Mouse (Mus musculus) limb, embryonic 15.5 days (tissue): Measurements from ENCODE around the gene Cst6. TPM values are rescaled to one million over a fixed set of nuclear protein-coding genes. Genes with fewer than 3 reads are reported as not detected.
"Not testable (repeated sequence)": the region's sequence is repeated elsewhere in the genome, so short reads cannot be mapped to it uniquely, and the experiment has no call there.

Source experiments
- ATAC-seq: fragments of 200-750 bp; cut with Nextera tagmentation; 2 replicates; pipeline ENCODE4 v1.8.0; 2017; ENCODE audit warnings: low read depth, moderate TSS enrichment; ENCODE audit not compliant: insufficient number of reproducible peaks, low FRiP score, low TSS enrichment
- H3K27ac ChIP-seq: fragments of 300-500 bp; sonication (generic); 2 replicates; pipeline ENCODE4 v1.5.1; 2015; ENCODE audit warnings: moderate library complexity, mild to moderate bottlenecking, inconsistent platforms
- H3K27me3 ChIP-seq: fragments of 300-500 bp; sonication (generic); 2 replicates; pipeline ENCODE4 v1.6.1; 2015; ENCODE audit warnings: inconsistent platforms
- H3K36me3 ChIP-seq: fragments of 300-500 bp; sonication (generic); 2 replicates; pipeline ENCODE4 v1.6.1; 2015; ENCODE audit warnings: inconsistent platforms
- H3K4me1 ChIP-seq: fragments of 300-500 bp; sonication (generic); 2 replicates; pipeline ENCODE4 v1.6.1; 2015; ENCODE audit warnings: inconsistent platforms
- H3K4me2 ChIP-seq: fragments of 300-500 bp; sonication (generic); 2 replicates; pipeline ENCODE4 v1.6.1; 2015; ENCODE audit warnings: mild to moderate bottlenecking, inconsistent platforms
- H3K4me3 ChIP-seq: fragments of 300-500 bp; sonication (generic); 2 replicates; pipeline ENCODE4 v1.5.1; 2015; ENCODE audit warnings: mild to moderate bottlenecking, inconsistent platforms
- H3K9ac ChIP-seq: fragments of 300-500 bp; sonication (generic); 2 replicates; pipeline ENCODE4 v1.6.1; 2015; ENCODE audit warnings: inconsistent platforms
- H3K9me3 ChIP-seq: fragments of 300-500 bp; sonication (generic); 2 replicates; pipeline ENCODE4 v1.6.1; 2016; ENCODE audit warnings: inconsistent platforms
- WGBS: fragments of 180-500 bp; shearing (Covaris S2); methylation state at CpG from one replicate; pipeline ENCODE4 v1.1.7; 2015; 5-methylcytosine and 5-hydroxymethylcytosine counted together
- polyA plus RNA-seq: library from polyadenylated mRNA; unstranded; fragments of >200 nt; fragmentation: Nextera tagmentation; extraction: Ambion mirVana; gene quantifications from 2 replicates; pipeline ENCODE4 v1.2.1, GENCODE M21; 2015

The Cst6 gene
- polyA plus RNA-seq: 40.0 and 50.9 TPM in 2 replicates

DNA sequence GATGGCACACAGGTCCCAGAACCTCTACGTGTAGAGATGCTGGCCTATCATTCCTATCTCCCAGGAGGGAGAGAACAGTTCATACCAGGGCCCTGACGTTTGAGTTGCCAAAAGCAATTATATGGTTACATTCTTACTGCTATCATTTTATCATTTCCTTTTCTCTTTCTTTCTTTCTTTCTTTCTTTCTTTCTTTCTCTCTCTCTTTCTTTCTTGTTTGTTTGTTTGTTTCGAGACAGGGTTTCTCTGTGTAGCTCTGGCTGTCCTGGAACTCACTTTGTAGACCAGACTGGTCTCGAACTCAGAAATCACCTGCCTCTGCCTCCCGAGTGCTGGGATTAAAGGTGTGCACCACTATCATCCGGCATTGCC is at the start of gene Cst6:
TSS of gene Cst6 (minus strand) at position 73 of the 372 bp plus-strand sequence.
- H3K9me3 ChIP-seq, H3K36me3 ChIP-seq, ATAC-seq, H3K27ac ChIP-seq: not testable (repeated sequence)
- Histone ChIP-seq H3K4me3 (peak within 1 kb of the TSS; percentile 37), H3K4me1 (peaks cover 15% of the 10 kb centered on the region), H3K4me2 (peak within 1 kb of the TSS; percentile 60), H3K9ac (0 out of 2 replicates have a peak within 1 kb of the TSS, but pooled peaks have one; percentile 20), H3K27me3 (peaks cover 13% of the 10 kb centered on the region; the same call in 1 of the 2 replicates)
- 64% methylated on average over 6 of the region's 6 CpGs for WGBS

DNA sequence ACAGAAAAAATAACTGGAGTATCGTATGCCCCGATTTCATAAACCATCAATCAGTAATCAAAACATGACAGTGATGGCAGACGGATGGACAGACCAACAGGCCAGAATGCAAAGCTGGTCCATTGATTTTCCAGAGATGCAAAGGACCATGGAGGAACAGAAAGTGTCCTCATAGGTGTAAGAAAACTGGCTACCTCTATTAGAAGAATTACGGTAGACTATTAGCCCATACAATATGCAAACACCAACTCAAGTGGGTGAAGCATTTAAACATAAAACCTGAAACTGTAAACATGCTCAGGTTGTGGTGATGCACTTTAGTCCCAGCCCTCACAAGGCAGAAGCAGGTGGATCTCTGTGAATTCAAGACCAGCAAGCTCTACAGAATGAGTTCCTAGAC is 46.0 kb upstream of the Cst6 start:
- Histone ChIP-seq H3K4me1 (peaks cover 6% of the 10 kb centered on the region), H3K27ac (no peak overlapping the region), H3K27me3 (no peaks in the 10 kb centered on the region), H3K9ac (no peak overlapping the region), H3K4me3 (no peak overlapping the region), H3K36me3 (no peaks in the 10 kb centered on the region), H3K9me3 (no peaks in the 10 kb centered on the region), H3K4me2 (no peak overlapping the region)
- ATAC-seq: no peak
- 73% methylated on average over 4 of the region's 4 CpGs for WGBS

DNA sequence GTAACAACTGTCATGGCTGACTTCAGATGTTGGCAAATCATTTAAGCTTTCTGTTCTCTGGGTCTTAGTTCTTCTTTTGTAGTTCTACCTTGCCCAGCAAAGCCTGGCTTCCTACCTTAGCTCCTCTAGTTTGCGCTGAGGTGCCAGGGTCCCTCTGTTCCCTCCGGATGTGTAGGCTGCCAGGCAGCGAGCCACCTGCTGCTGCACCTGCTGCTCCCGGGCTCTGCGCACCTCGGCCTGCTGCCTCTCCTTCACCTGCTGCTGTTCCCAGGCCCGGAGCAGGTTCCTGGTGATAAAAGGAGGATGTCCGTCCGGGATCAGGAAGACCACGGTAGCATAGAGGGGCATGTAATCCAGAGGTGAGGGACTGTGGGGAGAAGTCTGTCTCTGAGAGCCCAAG is 44.8 kb upstream of the Cst6 start:
- Histone ChIP-seq H3K9me3 (no peaks in the 10 kb centered on the region), H3K4me3 (no peak overlapping the region), H3K27ac (no peak overlapping the region), H3K4me2 (no peak overlapping the region), H3K27me3 (no peaks in the 10 kb centered on the region), H3K4me1 (peaks cover 18% of the 10 kb centered on the region), H3K36me3 (no peaks in the 10 kb centered on the region), H3K9ac (no peak overlapping the region)
- no peak for ATAC-seq
- 41% methylated on average over 10 of the region's 10 CpGs for WGBS

DNA sequence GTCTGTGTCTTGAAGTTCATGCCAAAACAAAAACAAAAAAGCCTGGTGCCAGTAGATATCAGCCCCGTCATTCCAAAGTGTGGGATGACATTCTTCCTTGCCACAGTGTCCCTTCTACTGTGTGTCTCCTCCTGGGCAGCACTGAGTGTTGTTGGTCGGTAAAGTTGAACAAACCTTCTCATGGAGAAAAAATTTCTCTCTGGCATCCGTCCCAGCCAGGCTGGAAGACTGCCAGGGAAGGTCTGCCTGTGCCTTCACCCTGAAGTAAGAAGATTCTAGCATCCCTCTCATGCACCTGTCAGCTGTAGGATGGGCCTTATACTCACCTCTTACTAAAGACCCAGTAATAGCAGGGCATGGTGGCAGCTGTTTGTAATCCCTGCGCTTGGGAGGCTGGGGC is 43.5 kb upstream of the Cst6 start:
- no peak overlapping the region for H3K9ac ChIP-seq
- no peak overlapping the region for H3K4me3 ChIP-seq
- H3K27ac ChIP-seq: no peak overlapping the region
- no peaks in the 10 kb centered on the region for H3K9me3 ChIP-seq
- no peaks in the 10 kb centered on the region for H3K27me3 ChIP-seq
- ATAC-seq: no peak
- no peaks in the 10 kb centered on the region for H3K36me3 ChIP-seq
- H3K4me1 ChIP-seq: peaks cover 18% of the 10 kb centered on the region
- no peak overlapping the region for H3K4me2 ChIP-seq
- 47% methylated on average over 4 of the region's 4 CpGs for WGBS

DNA sequence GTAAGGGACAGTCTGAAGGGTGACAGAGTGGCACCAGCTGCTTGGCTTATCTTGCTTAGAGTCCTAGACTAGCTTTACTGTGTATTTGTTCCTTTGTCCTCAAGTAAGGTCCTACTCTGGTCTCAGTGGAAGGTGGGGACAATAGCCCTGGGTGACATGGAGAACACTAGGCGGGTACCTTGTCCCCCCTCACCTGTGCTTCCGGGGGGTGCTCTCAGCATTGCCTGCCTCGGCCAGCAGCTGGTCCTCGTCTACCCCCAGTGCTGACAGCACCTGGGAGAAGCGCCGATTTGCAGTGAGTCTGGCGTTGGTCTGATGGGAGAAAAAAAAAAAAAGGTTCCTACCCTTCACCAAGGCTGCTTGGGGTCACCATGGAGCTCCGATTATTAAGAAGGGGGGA is 41.0 kb upstream of the Cst6 start:
- H3K9ac ChIP-seq: peak overlapping the region; percentile 24; the same call in 1 of the 2 replicates
- peak overlapping the region; percentile 91 for H3K27ac ChIP-seq
- H3K4me3 ChIP-seq: peak overlapping the region; percentile 99; the same call in 1 of the 2 replicates
- peaks cover 34% of the 10 kb centered on the region for H3K4me1 ChIP-seq
- no peaks in the 10 kb centered on the region for H3K9me3 ChIP-seq
- ATAC-seq: no peak
- H3K36me3 ChIP-seq: peaks cover 3% of the 10 kb centered on the region
- peak overlapping the region; percentile 82 for H3K4me2 ChIP-seq
- H3K27me3 ChIP-seq: no peaks in the 10 kb centered on the region
- 75% methylated on average over 8 of the region's 8 CpGs for WGBS

DNA sequence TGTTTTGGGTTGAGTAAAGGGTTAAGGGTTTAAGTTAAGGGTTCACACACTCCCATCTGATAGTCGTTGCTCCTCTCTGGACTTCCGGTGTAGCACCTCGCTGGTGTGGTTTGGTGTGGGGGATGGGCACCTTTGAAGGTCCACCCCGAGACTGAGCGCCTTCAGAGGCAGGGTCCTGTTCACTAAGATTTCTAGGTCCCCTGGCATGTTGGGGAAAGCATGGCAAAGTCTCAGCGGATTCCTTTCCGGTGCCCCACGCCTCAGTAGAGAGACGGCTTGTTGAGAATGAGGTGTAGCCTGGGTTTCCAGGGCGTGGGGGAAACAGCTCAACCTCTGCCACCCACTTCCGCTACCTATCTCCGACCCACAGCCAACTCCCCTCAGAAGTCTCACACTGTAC is 40.3 kb upstream of the Cst6 start:
- Histone ChIP-seq H3K36me3 (peaks cover 11% of the 10 kb centered on the region), H3K9me3 (no peaks in the 10 kb centered on the region), H3K27ac (peak overlapping the region; percentile 91), H3K27me3 (no peaks in the 10 kb centered on the region), H3K4me3 (peak overlapping the region; percentile 99), H3K4me2 (peak overlapping the region; percentile 82), H3K4me1 (peaks cover 34% of the 10 kb centered on the region), H3K9ac (peak overlapping the region; percentile 24)
- WGBS: 19% methylated on average over 12 of the region's 12 CpGs
- ATAC-seq: no peak

DNA sequence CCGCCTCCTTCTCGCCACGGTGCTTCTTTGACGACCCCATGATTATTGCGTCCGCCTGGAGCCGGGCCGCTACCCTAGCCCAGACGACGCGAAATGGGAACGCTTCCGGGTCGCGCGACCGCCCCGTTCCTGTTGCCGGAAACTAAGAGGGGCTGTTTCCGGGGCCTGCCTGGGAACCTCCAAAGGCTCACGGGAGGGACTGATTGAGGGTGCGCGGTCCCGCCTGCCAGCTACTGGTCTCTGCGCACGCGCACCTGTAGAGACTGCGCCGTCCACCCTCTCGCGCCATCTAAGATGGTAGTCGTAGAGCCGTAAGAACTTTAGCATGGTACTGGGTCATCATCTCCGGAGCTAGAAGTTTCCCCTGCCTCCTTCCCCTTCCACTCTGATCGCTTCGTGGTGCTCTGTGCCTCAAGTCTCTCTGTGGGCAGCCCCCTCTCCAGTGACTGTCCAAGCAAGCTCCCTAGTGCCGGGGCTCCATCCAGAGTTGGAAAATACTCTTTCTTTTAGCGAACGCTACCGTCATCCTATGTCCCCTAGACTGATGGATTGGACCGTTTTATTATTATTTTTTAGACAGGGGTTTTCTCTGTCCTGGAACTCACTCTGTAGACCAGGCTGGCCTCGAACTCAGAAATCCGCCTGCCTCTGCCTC is 39.3 kb upstream of the Cst6 start, which contains the start of gene Sart1:
TSS of gene Sart1 (minus strand) at position 116 of the 655 bp plus-strand sequence.
- H3K4me3 ChIP-seq: peak within 1 kb of the TSS; percentile 99
- peaks cover 34% of the 10 kb centered on the region for H3K4me1 ChIP-seq
- no peaks in the 10 kb centered on the region for H3K9me3 ChIP-seq
- 1% methylated on average over 43 of the region's 43 CpGs for WGBS
- ATAC-seq: peak; percentile 94
- no peaks in the 10 kb centered on the region for H3K27me3 ChIP-seq
- H3K4me2 ChIP-seq: peak within 1 kb of the TSS; percentile 82
- peaks cover 20% of the 10 kb centered on the region for H3K36me3 ChIP-seq
- peak within 1 kb of the TSS; percentile 91 for H3K27ac ChIP-seq
- H3K9ac ChIP-seq: peak within 1 kb of the TSS; percentile 99

DNA sequence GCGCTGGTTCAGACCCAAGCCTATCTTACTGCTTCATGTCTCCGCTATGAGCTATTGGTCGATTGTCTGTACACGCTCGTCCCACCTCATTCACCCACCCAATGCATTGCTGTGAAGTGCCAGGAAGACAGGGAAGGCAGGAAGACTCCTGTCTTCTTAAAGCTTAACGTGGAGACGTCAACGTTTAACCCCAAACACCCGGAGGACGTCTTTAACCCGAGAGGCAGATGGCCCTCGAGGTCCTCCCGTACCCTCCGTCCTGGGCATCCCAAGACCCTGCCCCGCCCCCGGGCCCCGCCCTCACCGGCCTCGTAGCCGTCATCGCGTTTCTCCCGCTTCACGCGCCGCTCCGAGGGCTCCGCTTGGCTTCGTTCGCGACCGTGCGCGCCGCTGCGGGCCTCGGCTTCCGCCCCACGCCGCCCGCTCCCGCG is 38.7 kb upstream of the Cst6 start:
- Histone ChIP-seq H3K9ac (peak overlapping the region; percentile 99), H3K4me1 (peaks cover 34% of the 10 kb centered on the region), H3K36me3 (peaks cover 27% of the 10 kb centered on the region), H3K27ac (peak overlapping the region; percentile 84), H3K4me2 (peak overlapping the region; percentile 82), H3K27me3 (no peaks in the 10 kb centered on the region), H3K4me3 (peak overlapping the region; percentile 99), H3K9me3 (no peaks in the 10 kb centered on the region)
- ATAC-seq: no peak
- WGBS: under 1% methylated on average over 40 of the region's 43 CpGs

DNA sequence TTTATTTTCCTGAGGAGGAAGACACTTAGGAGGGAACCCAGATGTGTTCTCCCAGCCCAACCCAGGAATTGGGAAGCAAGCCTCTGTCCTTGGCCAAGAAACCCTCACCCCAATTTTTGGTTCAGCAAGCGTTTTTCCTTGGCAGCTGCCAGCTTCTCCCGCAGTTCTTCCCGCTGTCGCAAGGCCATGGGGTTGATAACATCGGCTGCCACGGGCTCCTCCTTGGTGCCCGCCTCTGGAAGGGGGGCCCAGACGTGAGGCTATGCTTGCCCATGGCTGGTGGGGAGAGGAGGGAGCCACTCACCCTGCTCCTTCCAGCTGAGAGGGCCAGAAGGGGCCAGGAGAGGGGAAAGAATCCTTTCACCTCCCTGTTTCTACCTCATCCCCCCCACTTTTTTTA is 35.3 kb upstream of the Cst6 start:
- Histone ChIP-seq H3K4me1 (peaks cover 22% of the 10 kb centered on the region), H3K36me3 (peaks cover 60% of the 10 kb centered on the region)
- 93% methylated on average over 8 of the region's 8 CpGs for WGBS

DNA sequence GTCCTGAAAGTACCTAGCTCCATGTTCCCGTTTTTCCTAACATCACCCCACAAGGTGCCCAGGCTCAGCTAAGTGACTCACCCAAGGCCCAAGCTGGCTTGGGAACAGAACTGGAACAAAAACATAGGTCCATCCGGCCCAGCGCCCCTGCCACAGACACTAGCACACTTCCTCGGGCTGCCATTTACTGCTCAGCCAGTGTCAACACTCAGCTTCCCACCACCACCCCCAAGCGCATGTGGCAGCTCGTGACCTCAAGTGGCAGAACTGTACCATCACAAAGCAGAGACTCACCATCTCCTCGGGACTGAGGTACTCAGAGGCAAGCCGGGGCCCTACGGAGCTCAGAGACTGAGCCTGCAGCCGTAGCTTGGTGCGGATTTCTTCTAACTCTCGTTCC is 34.0 kb upstream of the Cst6 start:
- ATAC-seq: no peak
- Histone ChIP-seq H3K4me2 (no peak overlapping the region), H3K27me3 (no peaks in the 10 kb centered on the region), H3K9ac (no peak overlapping the region), H3K27ac (no peak overlapping the region), H3K4me3 (no peak overlapping the region), H3K36me3 (peaks cover 74% of the 10 kb centered on the region), H3K4me1 (peaks cover 16% of the 10 kb centered on the region), H3K9me3 (no peaks in the 10 kb centered on the region)
- WGBS: 84% methylated on average over 12 of the region's 12 CpGs

More for the DNA sequence above, 35.3 kb upstream of the Cst6 start:
- H3K9me3 ChIP-seq: no peaks in the 10 kb centered on the region
- H3K27me3 ChIP-seq: no peaks in the 10 kb centered on the region
- H3K4me3 ChIP-seq: no peak overlapping the region
- ATAC-seq: no peak
- H3K9ac ChIP-seq: no peak overlapping the region
- no peak overlapping the region for H3K4me2 ChIP-seq
- H3K27ac ChIP-seq: no peak overlapping the region

DNA sequence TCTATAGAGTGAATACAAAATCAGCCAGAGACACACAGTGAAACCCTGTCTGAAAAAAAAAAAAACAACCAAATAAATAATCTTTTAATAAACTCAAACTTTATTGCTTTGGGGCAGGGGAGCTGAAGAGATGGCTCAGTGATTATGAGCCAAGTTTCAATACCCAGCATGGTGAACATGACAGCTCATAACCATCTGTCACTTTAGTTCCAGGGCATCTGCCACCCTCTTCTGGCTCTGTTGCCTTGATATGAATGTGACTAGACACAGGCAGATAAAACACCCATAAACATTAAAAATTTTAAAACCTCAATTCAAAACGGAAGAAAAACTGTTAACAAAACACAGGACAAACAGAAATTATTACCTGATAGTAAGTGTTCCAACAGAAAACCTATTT is 28.1 kb upstream of the Cst6 start:
- Histone ChIP-seq H3K4me3 (no peak overlapping the region), H3K9me3 (no peaks in the 10 kb centered on the region), H3K9ac (no peak overlapping the region), H3K4me2 (no peak overlapping the region), H3K36me3 (peaks cover 81% of the 10 kb centered on the region), H3K27ac (no peak overlapping the region), H3K4me1 (no peaks in the 10 kb centered on the region), H3K27me3 (no peaks in the 10 kb centered on the region)
- WGBS: 78% methylated on average over 1 of the region's 1 CpGs
- ATAC-seq: no peak

DNA sequence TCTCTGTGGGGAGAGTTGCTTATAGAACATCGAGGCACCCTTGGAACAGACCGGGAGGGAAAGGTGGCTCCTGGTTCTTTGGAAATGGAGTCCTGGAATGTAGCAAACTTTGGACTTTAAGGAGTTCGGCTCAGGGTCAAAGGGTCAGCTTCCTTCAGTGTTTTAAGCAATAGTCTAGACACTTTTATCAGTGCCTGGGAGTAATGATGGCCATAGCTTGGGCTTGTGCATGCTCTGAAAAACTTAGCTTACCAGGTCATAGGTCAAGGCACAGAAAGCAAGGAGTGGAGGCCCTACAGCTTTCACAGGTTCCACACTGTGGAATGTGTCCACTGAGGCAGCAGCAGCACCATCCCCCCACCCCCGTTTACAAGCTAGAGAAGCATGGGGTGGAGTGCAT is 25.4 kb upstream of the Cst6 start:
- Histone ChIP-seq H3K36me3 (peaks cover 78% of the 10 kb centered on the region), H3K9me3 (no peaks in the 10 kb centered on the region), H3K4me1 (no peaks in the 10 kb centered on the region), H3K4me3 (no peak overlapping the region), H3K4me2 (no peak overlapping the region), H3K27ac (no peak overlapping the region), H3K27me3 (no peaks in the 10 kb centered on the region), H3K9ac (no peak overlapping the region)
- ATAC-seq: no peak
- WGBS: 75% methylated on average over 4 of the region's 4 CpGs
